Mouse (Mus musculus): ENCODE results near the gene Sqstm1. TPM values are rescaled to one million over a fixed set of nuclear protein-coding genes. Genes with fewer than 3 reads are reported as not detected.

The Sqstm1 gene
- total and polyA plus RNA-seq, 3 experiments = 202 to 579 (median 456) TPM

DNA sequence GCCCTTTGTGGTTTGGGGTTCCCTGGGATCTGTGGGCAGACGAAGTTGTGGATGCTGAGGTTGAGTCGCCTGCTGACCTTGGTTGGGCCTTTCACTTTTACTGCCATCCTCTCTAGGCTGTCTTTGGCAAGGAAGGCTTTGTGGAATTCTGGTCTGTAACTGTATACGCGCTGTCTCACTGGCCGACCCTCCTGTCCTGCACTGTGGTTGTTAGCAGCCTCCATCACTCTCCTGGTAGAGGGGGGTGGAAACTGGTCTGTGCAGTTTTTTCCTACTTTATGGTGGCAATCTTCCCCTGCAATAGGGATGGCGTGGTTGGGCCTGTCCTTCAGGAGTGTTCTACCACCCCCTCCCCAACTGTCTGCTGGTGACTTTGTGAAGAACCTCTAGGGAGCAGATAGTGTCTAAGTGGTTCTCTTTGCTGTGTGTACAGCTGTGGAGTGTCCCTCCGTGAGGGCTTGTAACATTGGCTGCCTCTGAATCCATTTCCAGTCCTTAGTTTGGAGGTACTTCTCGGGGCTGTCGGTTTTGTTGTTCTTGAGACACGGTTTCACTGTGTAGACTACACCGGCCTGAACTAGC lies 42.1 kb upstream of the Sqstm1 start:
- H3K27ac ChIP-seq (ENCODE audit: insufficient read depth, low read depth) = no peak overlapping the region
- no peaks in the 10 kb centered on the region for H3K79me2 ChIP-seq (replicated peaks; ENCODE audit: control insufficient read depth, extremely low read depth, insufficient read depth, poor library complexity, severe bottlenecking)
- no peaks in the 10 kb centered on the region for H3K27me3 ChIP-seq (replicated peaks)
- peaks cover 14 to 17% of the 10 kb centered on the region in 2 experiments for H3K4me1 ChIP-seq (ENCODE audit: control insufficient read depth in 1 of 2, insufficient read depth in 2 of 2)
- no peak overlapping the region for H3K9ac ChIP-seq (ENCODE audit: insufficient read depth, low read depth)
- DNase-seq (ENCODE audit: extremely low read depth) = no peak
- H3K9me3 ChIP-seq (replicated peaks; ENCODE audit: low read length) = no peaks in the 10 kb centered on the region
- TF ChIP-seq ZMIZ1 (IDR thresholded peaks at IDR 0.05; ENCODE audit: low read depth, low read length) (no peak), IRF4 (IDR thresholded peaks at IDR 0.05; ENCODE audit: low read depth, low read length) (no peak), ELF1 (IDR thresholded peaks at IDR 0.05; ENCODE audit: low read depth, low read length) (no peak), SIN3A (IDR thresholded peaks at IDR 0.05; ENCODE audit: low read length) (no peak), MAFK (IDR thresholded peaks at IDR 0.05; ENCODE audit: insufficient replicate concordance, low read length) (no peak), NRF1 (IDR thresholded peaks at IDR 0.05; ENCODE audit: low read depth, low read length) (no peak), RCOR1 (conservative IDR thresholded peaks at IDR 0.05; ENCODE audit: low read depth, low read length) (no peak), MXI1 (IDR thresholded peaks at IDR 0.05; ENCODE audit: low read depth, low read length) (no peak), ZC3H11A (IDR thresholded peaks at IDR 0.05; ENCODE audit: low read depth, low read length) (no peak), KAT2A (IDR thresholded peaks at IDR 0.05; ENCODE audit: insufficient replicate concordance, low read length) (no peak)
- dilution Hi-C loops (cut with MboI; ENCODE audit: extremely low pct_ligation_motif_present, extremely low pct_unique_long_range_greater_than_20kb, low sequenced_read_pairs) (no loop called here), in situ Hi-C loops (cut with MboI; ENCODE audit: low pct_ligation_motif_present, low pct_unique_long_range_greater_than_20kb, low sequenced_read_pairs) (no loop called here)
- no peak overlapping the region for H3K4me3 ChIP-seq (replicated peaks in 1 of 3; ENCODE audit: low read depth in 2 of 3, low read length in 2 of 3, poor library complexity in 1 of 3)
- no peak overlapping the region for H3K4me2 ChIP-seq (ENCODE audit: insufficient read depth, low read depth, poor library complexity, severe bottlenecking)
- peaks cover 15 to 31% of the 10 kb centered on the region in 2 experiments for H3K36me3 ChIP-seq (replicated peaks in 1 of 2; ENCODE audit: control insufficient read depth in 1 of 2, insufficient read depth in 1 of 2, low read length in 1 of 2)

DNA sequence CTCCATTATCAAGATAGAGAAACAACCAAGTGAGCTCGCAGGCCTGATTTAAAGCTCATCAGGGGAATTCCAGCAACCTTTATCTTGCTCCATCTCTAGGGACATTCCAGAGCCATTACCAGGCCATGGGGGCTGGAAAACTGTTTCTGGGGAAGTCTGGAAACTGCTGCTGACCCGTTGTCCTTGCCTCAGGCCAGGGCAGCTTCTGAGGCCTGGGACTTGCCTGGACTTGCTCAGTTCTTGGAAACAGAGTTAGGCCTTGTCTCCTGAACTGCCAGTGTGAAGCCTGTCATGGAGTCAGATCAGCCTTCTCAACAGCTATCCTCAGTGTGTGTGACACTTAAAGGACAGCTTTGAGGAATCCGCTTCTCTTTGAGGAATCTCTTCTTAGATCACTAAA lies 41.5 kb upstream of the Sqstm1 start:
- no peak for DNase-seq (ENCODE audit: extremely low read depth)
- dilution Hi-C loops (cut with MboI; ENCODE audit: extremely low pct_ligation_motif_present, extremely low pct_unique_long_range_greater_than_20kb, low sequenced_read_pairs) (no loop called here), in situ Hi-C loops (cut with MboI; ENCODE audit: low pct_ligation_motif_present, low pct_unique_long_range_greater_than_20kb, low sequenced_read_pairs) (no loop called here)
- Histone ChIP-seq H3K27me3 (replicated peaks) (no peaks in the 10 kb centered on the region), H3K27ac (ENCODE audit: insufficient read depth, low read depth) (no peak overlapping the region), H3K36me3 (replicated peaks in 1 of 2; ENCODE audit: control insufficient read depth in 1 of 2, insufficient read depth in 1 of 2, low read length in 1 of 2) (peaks cover 11 to 25% of the 10 kb centered on the region in 2 experiments), H3K4me1 (ENCODE audit: control insufficient read depth in 1 of 2, insufficient read depth in 2 of 2) (peaks cover 14 to 17% of the 10 kb centered on the region in 2 experiments), H3K79me2 (replicated peaks; ENCODE audit: control insufficient read depth, extremely low read depth, insufficient read depth, poor library complexity, severe bottlenecking) (no peaks in the 10 kb centered on the region), H3K4me2 (ENCODE audit: insufficient read depth, low read depth, poor library complexity, severe bottlenecking) (no peak overlapping the region), H3K9me3 (replicated peaks; ENCODE audit: low read length) (no peaks in the 10 kb centered on the region), H3K4me3 (replicated peaks in 1 of 3; ENCODE audit: low read depth in 2 of 3, low read length in 2 of 3, poor library complexity in 1 of 3) (no peak overlapping the region), H3K9ac (ENCODE audit: insufficient read depth, low read depth) (no peak overlapping the region)
- TF ChIP-seq NELFE (IDR thresholded peaks at IDR 0.05; ENCODE audit: low read depth, low read length) = no peak
- no peak for TF ChIP-seq UBTF (IDR thresholded peaks at IDR 0.05; ENCODE audit: low read depth, low read length)
- TF ChIP-seq ZMIZ1 (IDR thresholded peaks at IDR 0.05; ENCODE audit: low read depth, low read length) = no peak
- TF ChIP-seq MAX (IDR thresholded peaks at IDR 0.05; ENCODE audit: low read length) = no peak
- no peak for TF ChIP-seq USF1 (IDR thresholded peaks at IDR 0.05; ENCODE audit: low read depth, low read length)
- no peak for TF ChIP-seq POLR2AphosphoS2 (IDR thresholded peaks at IDR 0.05; ENCODE audit: low read depth, low read length)
- TF ChIP-seq CHD1 (IDR thresholded peaks at IDR 0.05; ENCODE audit: low read depth, low read length) = no peak
- TF ChIP-seq RCOR1 (conservative IDR thresholded peaks at IDR 0.05; ENCODE audit: low read depth, low read length) = no peak
- no peak for TF ChIP-seq MAFK (IDR thresholded peaks at IDR 0.05; ENCODE audit: insufficient replicate concordance, low read length)
- TF ChIP-seq MAZ (IDR thresholded peaks at IDR 0.05; ENCODE audit: low read depth, low read length) = no peak
- TF ChIP-seq ZC3H11A (IDR thresholded peaks at IDR 0.05; ENCODE audit: low read depth, low read length) = no peak
- no peak for TF ChIP-seq USF2 (conservative IDR thresholded peaks at IDR 0.05; ENCODE audit: low read depth, low read length)
- no peak for TF ChIP-seq JUND (conservative IDR thresholded peaks at IDR 0.05; ENCODE audit: low read depth, low read length)
- TF ChIP-seq JUN (IDR thresholded peaks at IDR 0.05; ENCODE audit: insufficient read depth, low read depth, low read length) = no peak
- no peak for TF ChIP-seq MEF2A (IDR thresholded peaks at IDR 0.05; ENCODE audit: borderline replicate concordance, low read depth, low read length)
- no peak for TF ChIP-seq IRF4 (IDR thresholded peaks at IDR 0.05; ENCODE audit: low read depth, low read length)
